ENCODE assay signal across 11 mouse cellular contexts in genomic region chr10:46071220-46071619, GRCm38 (mm10).
DNase-seq lines count a peak whose midpoint lies in the region; ATAC-seq lines count a peak whose summit lies in the region.
"Had no signal": no experiment of that assay in that cellular context is flagged by ENCODE, and none has a peak within 500 bp of the region (broad histone marks: within the 10 kb centered on the region; RNA-seq: fewer than 3 reads in every experiment).

No protein-coding gene starts in this region.

- H3K9me3 ChIP-seq in embryonic facial prominence, embryonic 11.5 days (replicated peaks; ENCODE audit: control insufficient read depth, low read length) = no peaks in the 10 kb centered on the region
- H3K9me3 ChIP-seq in hindbrain, embryonic 14.5 days (ENCODE audit: control insufficient read depth, low read length) = no peaks in the 10 kb centered on the region
- H3K9me3 ChIP-seq in midbrain, embryonic 15.5 days = no peaks in the 10 kb centered on the region
- no peaks in the 10 kb centered on the region for H3K9me3 ChIP-seq in heart, embryonic 11.5 days (replicated peaks; ENCODE audit: control insufficient read depth, low read length)
- H3K9me3 ChIP-seq: heart, embryonic 10.5 days had no signal

- no peaks in the 10 kb centered on the region for H3K27me3 ChIP-seq in embryonic facial prominence, embryonic 11.5 days (ENCODE audit: control insufficient read depth, insufficient read depth, low read length)
- no peaks in the 10 kb centered on the region for H3K27me3 ChIP-seq in hindbrain, embryonic 14.5 days (ENCODE audit: control insufficient read depth, insufficient read depth, low read length)
- H3K27me3 ChIP-seq in midbrain, embryonic 15.5 days (replicated peaks) = no peaks in the 10 kb centered on the region
- no peaks in the 10 kb centered on the region for H3K27me3 ChIP-seq in heart, embryonic 11.5 days (ENCODE audit: control insufficient read depth, insufficient read depth, low read length)

- H3K4me2 ChIP-seq in embryonic facial prominence, embryonic 11.5 days (ENCODE audit: low read depth, low read length) = no peak overlapping the region
- H3K4me2 ChIP-seq in hindbrain, embryonic 14.5 days (replicated peaks) = no peak overlapping the region
- no peak overlapping the region for H3K4me2 ChIP-seq in midbrain, embryonic 15.5 days
- H3K4me2 ChIP-seq in heart, embryonic 11.5 days = no peak overlapping the region

- H3K36me3 ChIP-seq in embryonic facial prominence, embryonic 11.5 days (replicated peaks; ENCODE audit: control insufficient read depth, insufficient read depth, low read depth, low read length) = no peaks in the 10 kb centered on the region
- H3K36me3 ChIP-seq in hindbrain, embryonic 14.5 days (replicated peaks; ENCODE audit: control insufficient read depth, insufficient read depth) = no peaks in the 10 kb centered on the region
- no peaks in the 10 kb centered on the region for H3K36me3 ChIP-seq in midbrain, embryonic 15.5 days (replicated peaks)
- H3K36me3 ChIP-seq in heart, embryonic 11.5 days (ENCODE audit: control insufficient read depth, insufficient read depth, low read length) = no peaks in the 10 kb centered on the region
- H3K36me3 ChIP-seq: heart, embryonic 10.5 days had no signal

- H3K27ac ChIP-seq in embryonic facial prominence, embryonic 11.5 days (replicated peaks; ENCODE audit: low read depth, low read length) = no peak overlapping the region
- peak overlapping the region; percentile 72; the same call in 1 of the 2 replicates for H3K27ac ChIP-seq in hindbrain, embryonic 14.5 days
- H3K27ac ChIP-seq in midbrain, embryonic 15.5 days = peak overlapping the region; percentile 71
- no peak overlapping the region for H3K27ac ChIP-seq in heart, embryonic 11.5 days (ENCODE audit: low read depth, low read length)
- H3K27ac ChIP-seq: heart, embryonic 10.5 days had no signal

- no peak overlapping the region for H3K4me3 ChIP-seq in embryonic facial prominence, embryonic 11.5 days (ENCODE audit: low read depth, low read length)
- H3K4me3 ChIP-seq in hindbrain, embryonic 14.5 days (replicated peaks; ENCODE audit: low read length) = no peak overlapping the region
- no peak overlapping the region for H3K4me3 ChIP-seq in midbrain, embryonic 15.5 days
- H3K4me3 ChIP-seq in heart, embryonic 11.5 days (ENCODE audit: low read depth, low read length) = no peak overlapping the region
- H3K4me3 ChIP-seq: heart, embryonic 10.5 days had no signal

- 24% methylated on average over 8 of the region's 8 CpGs for WGBS in embryonic facial prominence, embryonic 11.5 days
- WGBS in hindbrain, embryonic 14.5 days = 36% methylated on average over 8 of the region's 8 CpGs
- 46% methylated on average over 8 of the region's 8 CpGs for WGBS in midbrain, embryonic 15.5 days
- 49% methylated on average over 8 of the region's 8 CpGs for WGBS in heart, embryonic 11.5 days (ENCODE audit: insufficient replicate concordance)

- DNase-seq in embryo, embryonic 10 days (ENCODE audit: low spot score) = peak; percentile 68
- DNase-seq in embryonic facial prominence, embryonic 11.5 days (ENCODE audit: low spot score) = no peak
- no peak for DNase-seq in hindbrain, embryonic 14.5 days (ENCODE audit: low spot score)
- DNase-seq in kidney, adult 18-20 months = no peak
- DNase-seq in gastrocnemius, adult 8-10 months (ENCODE audit: low spot score in 2 of 2) = no peak
- DNase-seq in left cerebral cortex, adult 18-20 months (ENCODE audit: low spot score in 2 of 2) = no peak
- DNase-seq: cerebellum, adult 11-12 months had no signal

- H3K9ac ChIP-seq in embryonic facial prominence, embryonic 11.5 days (replicated peaks; ENCODE audit: low read length) = no peak overlapping the region
- H3K9ac ChIP-seq in hindbrain, embryonic 14.5 days = no peak overlapping the region
- H3K9ac ChIP-seq in midbrain, embryonic 15.5 days = no peak overlapping the region
- no peak overlapping the region for H3K9ac ChIP-seq in heart, embryonic 11.5 days (ENCODE audit: low read depth, low read length)

- peak; percentile 70; the same call in 1 of the 2 replicates for ATAC-seq in embryonic facial prominence, embryonic 11.5 days (replicated peaks; ENCODE audit: insufficient number of reproducible peaks, low FRiP score, low TSS enrichment, low read depth)
- 0 out of 2 replicates have a peak, but pooled peaks have one; percentile 53 for ATAC-seq in hindbrain, embryonic 14.5 days (ENCODE audit: low FRiP score)
- ATAC-seq in midbrain, embryonic 15.5 days (replicated peaks) = peak; percentile 60
- no peak for ATAC-seq in heart, embryonic 11.5 days (replicated peaks; ENCODE audit: insufficient number of reproducible peaks, low FRiP score, low TSS enrichment)
- ATAC-seq: lung, postnatal 0 days had no signal

- H3K4me1 ChIP-seq in embryonic facial prominence, embryonic 11.5 days (ENCODE audit: control insufficient read depth, insufficient read depth, low read length) = no peaks in the 10 kb centered on the region
- H3K4me1 ChIP-seq in hindbrain, embryonic 14.5 days (replicated peaks; ENCODE audit: control insufficient read depth, insufficient read depth, low read length) = peaks cover 15% of the 10 kb centered on the region
- H3K4me1 ChIP-seq in midbrain, embryonic 15.5 days = peaks cover 18% of the 10 kb centered on the region
- no peaks in the 10 kb centered on the region for H3K4me1 ChIP-seq in heart, embryonic 11.5 days (ENCODE audit: control insufficient read depth, insufficient read depth, low read length)
- H3K4me1 ChIP-seq: heart, embryonic 10.5 days had no signal

Comparison
In these comparisons a context has a peak if more than half of its experiments do, and no peak if none do; other contexts are left out.
1. H3K27ac ChIP-seq: peak in hindbrain, embryonic 14.5 days (single experiment) and midbrain, embryonic 15.5 days (single experiment); none in embryonic facial prominence, embryonic 11.5 days (single experiment) and heart, embryonic 11.5 days (single experiment).